ENCODE assay signal across 7 mouse cellular contexts in the genomic region with DNA sequence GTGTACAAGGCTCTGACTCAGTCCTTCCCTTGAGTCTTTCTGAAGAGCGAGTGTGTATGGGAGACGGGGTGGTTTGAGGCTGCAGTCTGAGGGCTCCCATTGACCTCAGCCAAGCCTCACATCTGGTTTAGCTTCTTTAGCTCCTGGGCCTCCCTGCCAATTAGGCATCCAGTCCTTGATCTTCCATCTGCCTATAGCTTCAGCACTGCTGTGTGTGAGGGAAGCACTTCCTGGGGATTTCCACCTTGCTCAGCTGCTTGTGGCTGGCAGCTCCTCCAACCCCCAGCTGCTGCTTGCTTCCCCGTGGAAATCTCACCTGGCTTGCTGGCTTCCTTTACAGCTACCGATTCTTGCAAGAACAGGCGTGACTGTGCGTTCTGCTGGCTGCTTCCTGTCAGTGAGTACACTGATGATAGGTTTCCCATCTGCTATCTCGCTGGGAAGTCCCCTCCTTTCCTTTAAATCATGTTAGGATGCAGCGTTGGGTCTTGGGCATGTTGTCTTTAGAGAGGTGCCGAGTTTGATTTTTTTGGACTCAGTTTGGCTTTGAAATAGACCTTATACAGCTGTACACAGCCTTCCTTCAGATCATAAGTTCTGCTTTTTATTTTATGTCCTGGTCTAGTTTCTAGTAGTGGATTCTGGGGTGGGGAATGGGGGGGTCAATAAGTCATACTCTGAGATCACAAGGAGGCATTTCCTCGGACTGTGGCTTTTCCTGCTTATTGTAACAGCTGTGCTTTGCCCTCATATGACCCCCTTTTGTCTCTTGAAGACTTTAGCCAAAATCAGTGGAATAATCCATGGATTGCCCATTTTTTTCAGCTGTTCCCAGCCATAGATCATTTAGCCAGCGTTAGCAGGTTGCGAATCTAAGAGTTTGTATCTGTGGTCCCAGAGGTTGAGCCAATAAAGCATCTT. TPM values are rescaled to one million over a fixed set of nuclear protein-coding genes. Genes with fewer than 3 reads are reported as not detected.
DNase-seq lines count a peak whose midpoint lies in the region; ATAC-seq lines count a peak whose summit lies in the region.

No protein-coding gene starts in this region.

- peak; percentile 22 for DNase-seq in right cerebral cortex, postnatal 25 days
- DNase-seq in right cerebral cortex, postnatal 4 days: no peak
- peak; percentile 48 for DNase-seq in forelimb bud, embryonic 11.5 days (ENCODE audit: low read depth, low spot score)
- no peak for DNase-seq in testis, postnatal 14 days (ENCODE audit: low spot score)

- H3K4me3 ChIP-seq in hindbrain, embryonic 15.5 days: no peak overlapping the region
- no peak overlapping the region for H3K4me3 ChIP-seq in lung, embryonic 16.5 days (ENCODE audit: low read length)
- H3K4me3 ChIP-seq in forebrain, embryonic 16.5 days (replicated peaks; ENCODE audit: low read length): no peak overlapping the region

- H3K27me3 ChIP-seq in hindbrain, embryonic 15.5 days: no peaks in the 10 kb centered on the region
- H3K27me3 ChIP-seq in lung, embryonic 16.5 days (ENCODE audit: control insufficient read depth, insufficient read depth, low read depth, low read length): no peaks in the 10 kb centered on the region
- no peaks in the 10 kb centered on the region for H3K27me3 ChIP-seq in forebrain, embryonic 16.5 days (replicated peaks; ENCODE audit: control insufficient read depth, insufficient read depth, low read length)

- H3K4me1 ChIP-seq in hindbrain, embryonic 15.5 days (replicated peaks): 0 out of 2 replicates have a peak, but pooled peaks cover 8% of the 10 kb centered on the region
- H3K4me1 ChIP-seq in lung, embryonic 16.5 days (replicated peaks; ENCODE audit: control insufficient read depth, insufficient read depth, low read length): peaks cover 4% of the 10 kb centered on the region; the same call in 1 of the 2 replicates
- no peaks in the 10 kb centered on the region for H3K4me1 ChIP-seq in forebrain, embryonic 16.5 days (replicated peaks; ENCODE audit: control insufficient read depth, insufficient read depth, low read length)

- H3K9me3 ChIP-seq in hindbrain, embryonic 15.5 days: no peaks in the 10 kb centered on the region
- H3K9me3 ChIP-seq in lung, embryonic 16.5 days (ENCODE audit: control insufficient read depth, low read length): no peaks in the 10 kb centered on the region
- H3K9me3 ChIP-seq in forebrain, embryonic 16.5 days (ENCODE audit: control insufficient read depth, low read length): no peaks in the 10 kb centered on the region; the same call in 1 of the 2 replicates

- 57% methylated on average over 12 of the region's 12 CpGs for WGBS in hindbrain, embryonic 15.5 days
- WGBS in lung, embryonic 16.5 days: 48% methylated on average over 12 of the region's 12 CpGs
- WGBS in forebrain, embryonic 16.5 days: 74% methylated on average over 12 of the region's 12 CpGs

- H3K36me3 ChIP-seq in hindbrain, embryonic 15.5 days: no peaks in the 10 kb centered on the region
- no peaks in the 10 kb centered on the region for H3K36me3 ChIP-seq in lung, embryonic 16.5 days (ENCODE audit: control insufficient read depth, insufficient read depth, low read length)
- no peaks in the 10 kb centered on the region for H3K36me3 ChIP-seq in forebrain, embryonic 16.5 days (ENCODE audit: control insufficient read depth, insufficient read depth)

- no peak overlapping the region; the same call in 1 of the 2 replicates for H3K27ac ChIP-seq in hindbrain, embryonic 15.5 days (replicated peaks)
- H3K27ac ChIP-seq in lung, embryonic 16.5 days (ENCODE audit: low read length): peak overlapping the region; percentile 10; the same call in 1 of the 2 replicates
- no peak overlapping the region for H3K27ac ChIP-seq in forebrain, embryonic 16.5 days (ENCODE audit: low read length)

- no peak overlapping the region for H3K9ac ChIP-seq in hindbrain, embryonic 15.5 days
- H3K9ac ChIP-seq in lung, embryonic 16.5 days (ENCODE audit: low read length): no peak overlapping the region
- no peak overlapping the region for H3K9ac ChIP-seq in forebrain, embryonic 16.5 days (replicated peaks; ENCODE audit: low read depth, low read length)

- H3K4me2 ChIP-seq in hindbrain, embryonic 15.5 days: no peak overlapping the region
- H3K4me2 ChIP-seq in lung, embryonic 16.5 days (ENCODE audit: low read depth, low read length): no peak overlapping the region
- no peak overlapping the region for H3K4me2 ChIP-seq in forebrain, embryonic 16.5 days (ENCODE audit: low read length)

- peak; percentile 61 for ATAC-seq in hindbrain, embryonic 15.5 days (ENCODE audit: low FRiP score, low read depth)
- 0 out of 2 replicates have a peak, but pooled peaks have one; percentile 28 for ATAC-seq in lung, embryonic 16.5 days (ENCODE audit: low read depth)
- no peak for ATAC-seq in forebrain, embryonic 16.5 days

RNA-seq across cellular contexts. Expression of a gene that starts 34.0 kb away (rescaled TPM):
- 46.1 and 50.6 TPM in 2 replicates for polyA plus RNA-seq in hindbrain, embryonic 15.5 days (2015; fragmentation: Nextera tagmentation; extraction: Ambion mirVana)
- 16.4 and 22.1 TPM in 2 replicates for polyA plus RNA-seq in lung, embryonic 16.5 days (2015; fragmentation: Nextera tagmentation; extraction: Ambion mirVana)
- 15.9 and 19.7 TPM in 2 replicates for polyA plus RNA-seq in forebrain, embryonic 16.5 days (2015; fragmentation: Nextera tagmentation; extraction: Ambion mirVana)

Comparison
In these comparisons a context has a peak if more than half of its experiments do, and no peak if none do; other contexts are left out.
1. DNase-seq: peak in right cerebral cortex, postnatal 25 days (single experiment) and forelimb bud, embryonic 11.5 days (single experiment); none in right cerebral cortex, postnatal 4 days (single experiment) and testis, postnatal 14 days (single experiment).